Mouse (Mus musculus) liver, adult 2 months (tissue): Measurements from ENCODE around the gene Gtf2i.

Experiments used
- CTCF ChIP-seq: fragments of 200-500 bp; IDR thresholded peaks from 2 replicates; pipeline ENCODE4 v1.5.1; 2011; ENCODE audit warnings: low read depth, low read length, control low read depth
- POLR2A ChIP-seq: fragments of 200-500 bp; IDR thresholded peaks from 2 replicates; pipeline ENCODE4 v1.6.1; 2011; ENCODE audit warnings: low read length, control low read depth; ENCODE audit not compliant: insufficient read depth; ENCODE audit errors: extremely low read depth

DNA sequence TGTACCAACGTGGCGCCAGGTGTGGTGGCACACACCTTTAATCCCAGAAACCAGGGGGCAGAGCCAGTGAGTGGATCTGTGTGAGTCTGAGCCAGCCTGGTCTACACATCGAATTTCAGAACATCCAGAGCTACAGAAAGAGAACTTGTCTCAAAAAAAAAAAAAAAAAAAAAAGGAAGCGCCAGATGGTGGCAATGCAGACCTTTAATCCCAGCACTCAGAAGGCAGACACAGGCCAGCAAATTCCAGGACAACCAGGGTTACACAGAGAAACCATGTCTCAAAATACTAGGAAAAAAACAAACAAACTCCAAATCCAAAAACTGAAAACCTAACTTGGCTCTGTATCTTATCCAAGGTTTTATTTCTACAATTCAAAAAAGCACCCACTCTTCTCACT, 44.0 kb downstream of the Gtf2i start:
- TF ChIP-seq POLR2A: no peak
- no peak for TF ChIP-seq CTCF
